Mouse (Mus musculus) CH12.LX (cell line): ENCODE results near the gene Rps26. TPM values are rescaled to one million over a fixed set of nuclear protein-coding genes. Genes with fewer than 3 reads are reported as not detected.
"Not testable (repeated sequence)": the region's sequence is repeated elsewhere in the genome, so short reads cannot be mapped to it uniquely, and the experiment has no call there.

ENCODE experiments used
- DNase-seq: peaks from one replicate; pipeline ENCODE4 v3.0.0-alpha.2; 2013; ENCODE audit errors: extremely low read depth
- H3K27ac ChIP-seq: 2 replicates; pipeline ENCODE4 v1.5.1; 2012; ENCODE audit warnings: low read depth, mild to moderate bottlenecking, control low read depth, moderate library complexity; ENCODE audit not compliant: insufficient read depth
- H3K27me3 ChIP-seq: replicated peaks from 2 replicates; pipeline ENCODE3; 2012; ENCODE audit warnings: inconsistent platforms
- H3K36me3 ChIP-seq, 2 experiments: replicated peaks in 1 of 2; 2 replicates each; pipeline versions ENCODE3 to v1.6.1; 2012; ENCODE audit warnings: inconsistent platforms in 1 of 2, low read length in 1 of 2, mild to moderate bottlenecking in 1 of 2, mixed read lengths in 1 of 2, moderate library complexity in 1 of 2; ENCODE audit not compliant: control insufficient read depth in 1 of 2, insufficient read depth in 1 of 2
- H3K4me1 ChIP-seq, 2 experiments: 2 replicates each; pipeline ENCODE4 v1.6.1; 2012; ENCODE audit warnings: inconsistent platforms in 1 of 2, moderate library complexity in 1 of 2; ENCODE audit not compliant: insufficient read depth in 2 of 2, control insufficient read depth in 1 of 2
- H3K4me2 ChIP-seq: 2 replicates; pipeline ENCODE4 v1.6.1; 2012; ENCODE audit warnings: low read depth, mild to moderate bottlenecking, control low read depth; ENCODE audit not compliant: poor library complexity, insufficient read depth, severe bottlenecking
- H3K4me3 ChIP-seq, 3 experiments: fragments of 150-350 bp in 1 of 3; sonication (generic) in 1 of 3; replicated peaks in 1 of 3; 2 replicates each; pipeline versions ENCODE3 to v1.5.1; 2011 to 2012; ENCODE audit warnings: low read depth in 2 of 3, low read length in 2 of 3, mild to moderate bottlenecking in 2 of 3, moderate library complexity in 2 of 3, control low read depth in 1 of 3, improper control_type of control experiment in 1 of 3, inconsistent platforms in 1 of 3, mixed read lengths in 1 of 3; ENCODE audit not compliant: poor library complexity in 1 of 3
- H3K79me2 ChIP-seq: replicated peaks from 2 replicates; pipeline ENCODE4 v1.6.1; 2012; ENCODE audit warnings: mild to moderate bottlenecking, moderate library complexity; ENCODE audit not compliant: control insufficient read depth, poor library complexity, insufficient read depth, severe bottlenecking; ENCODE audit errors: extremely low read depth
- H3K9ac ChIP-seq: 2 replicates; pipeline ENCODE4 v1.6.1; 2012; ENCODE audit warnings: low read depth, mild to moderate bottlenecking, control low read depth, moderate library complexity; ENCODE audit not compliant: insufficient read depth
- H3K9me3 ChIP-seq: replicated peaks from 2 replicates; pipeline ENCODE3; 2012; ENCODE audit warnings: low read length, inconsistent platforms, mixed read lengths
- CHD1 ChIP-seq: IDR thresholded peaks from 2 replicates; pipeline ENCODE4 v1.6.1; 2012; ENCODE audit warnings: low read depth, low read length, improper control_type of control experiment, inconsistent platforms
- CTCF ChIP-seq, 2 experiments: IDR thresholded peaks in 1 of 2; conservative IDR thresholded peaks in 1 of 2; 2 replicates each; pipeline ENCODE4 v1.5.1; 2011 to 2012; ENCODE audit warnings: low read depth in 2 of 2, low read length in 2 of 2, improper control_type of control experiment in 1 of 2, inconsistent platforms in 1 of 2, mild to moderate bottlenecking in 1 of 2, moderate library complexity in 1 of 2
- EP300 ChIP-seq: IDR thresholded peaks from 2 replicates; pipeline ENCODE4 v1.6.1; 2011; ENCODE audit warnings: low read length, improper control_type of control experiment
- HCFC1 ChIP-seq: IDR thresholded peaks from 2 replicates; pipeline ENCODE4 v1.6.1; 2012; ENCODE audit warnings: low read depth, mild to moderate bottlenecking, inconsistent platforms, low read length, improper control_type of control experiment
- JUN ChIP-seq: IDR thresholded peaks from 2 replicates; pipeline ENCODE4 v1.6.1; 2011; ENCODE audit warnings: low read depth, mild to moderate bottlenecking, low read length, improper control_type of control experiment, moderate library complexity; ENCODE audit not compliant: insufficient read depth
- MXI1 ChIP-seq: IDR thresholded peaks from 2 replicates; pipeline ENCODE4 v1.6.1; 2011; ENCODE audit warnings: mild to moderate bottlenecking, low read depth, low read length, improper control_type of control experiment
- MYC ChIP-seq: IDR thresholded peaks from 2 replicates; pipeline ENCODE4 v1.6.1; 2011; ENCODE audit warnings: low read depth, mild to moderate bottlenecking, improper control_type of control experiment, low read length
- NELFE ChIP-seq: IDR thresholded peaks from 2 replicates; pipeline ENCODE4 v1.6.1; 2011; ENCODE audit warnings: low read depth, low read length, improper control_type of control experiment
- TCF12 ChIP-seq: IDR thresholded peaks from 2 replicates; pipeline ENCODE4 v1.6.1; 2014; ENCODE audit warnings: low read depth, mild to moderate bottlenecking, inconsistent platforms, low read length, improper control_type of control experiment
- UBTF ChIP-seq: IDR thresholded peaks from 2 replicates; pipeline ENCODE4 v1.6.1; 2012; ENCODE audit warnings: low read depth, mild to moderate bottlenecking, inconsistent platforms, low read length, improper control_type of control experiment, moderate library complexity
- USF2 ChIP-seq: conservative IDR thresholded peaks from 2 replicates; pipeline ENCODE4 v1.6.1; 2011; ENCODE audit warnings: low read depth, low read length, improper control_type of control experiment
- ZC3H11A ChIP-seq: IDR thresholded peaks from 2 replicates; pipeline ENCODE4 v1.6.1; 2012; ENCODE audit warnings: low read depth, mild to moderate bottlenecking, inconsistent platforms, low read length, improper control_type of control experiment
- dilution Hi-C: fragments of 300-500 bp; cut with MboI; formaldehyde crosslinking; loops from 2 replicates; pipeline ENCODE4 v1.14.3; 2020; ENCODE audit warnings: low sequenced_read_pairs; ENCODE audit not compliant: extremely low pct_unique_long_range_greater_than_20kb, extremely low pct_ligation_motif_present
- in situ Hi-C: fragments of 300-500 bp; cut with MboI; formaldehyde crosslinking; loops from 3 replicates; pipeline ENCODE4 v1.14.3; 2019; ENCODE audit warnings: low sequenced_read_pairs, low pct_ligation_motif_present, low pct_unique_long_range_greater_than_20kb, mixed read lengths
- polyA plus RNA-seq: library from polyadenylated mRNA; unstranded; fragments of >175 nt; gene quantifications from 2 replicates; pipeline ENCODE4 v1.2.1, GENCODE M21; 2012; ENCODE audit warnings: low read depth; ENCODE audit not compliant: insufficient read length
- total RNA-seq, 2 experiments: library from RNA; depleted of rRNA; stranded (reverse); fragments of 300-350 nt in 1 of 2; fragments of >200 nt in 1 of 2; gene quantifications; 2 replicates each; pipeline ENCODE4 v1.2.3; 2012 to 2014

Gene Rps26
- total and polyA plus RNA-seq, 3 experiments, result 1,906 to 2,987 (median 2,220) TPM

DNA sequence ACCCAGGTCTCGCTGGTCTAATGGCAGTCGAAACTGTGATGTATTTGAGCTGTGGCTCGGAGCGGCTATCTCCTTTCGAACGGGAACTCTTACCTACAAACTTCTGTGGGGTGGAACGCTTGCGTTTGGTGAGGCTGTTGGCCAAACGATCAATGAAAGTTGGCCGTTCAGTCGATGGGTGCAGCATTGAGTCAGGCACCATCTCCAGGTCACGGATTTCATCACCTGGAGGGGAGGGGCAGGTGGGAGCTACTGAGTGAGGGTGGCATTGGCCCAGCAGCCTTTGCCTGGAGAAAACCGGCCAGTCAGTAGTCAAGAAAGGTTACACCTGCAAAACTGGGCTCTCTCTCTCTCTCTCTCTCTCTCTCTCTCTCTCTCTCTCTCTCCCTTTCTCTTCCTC lies 9.2 kb upstream of the Rps26 start:
- H3K4me1 ChIP-seq, result peaks cover 6 to 9% of the 10 kb centered on the region in 2 experiments
- no peak for TF ChIP-seq CTCF (conservative IDR thresholded peaks at IDR 0.05 in 1 of 2, IDR thresholded peaks at IDR 0.05 in 1 of 2; ENCODE audit: low read depth in 2 of 2, low read length in 2 of 2)
- TF ChIP-seq JUN, result no peak
- no peak for TF ChIP-seq TCF12
- TF ChIP-seq ZC3H11A, result no peak
- DNase-seq, result no peak
- H3K4me2 ChIP-seq, result no peak overlapping the region
- peaks cover 0 to 4% of the 10 kb centered on the region in 2 experiments for H3K36me3 ChIP-seq
- no peaks in the 10 kb centered on the region for H3K79me2 ChIP-seq
- no peaks in the 10 kb centered on the region for H3K27me3 ChIP-seq
- dilution Hi-C loops (no loop called here), in situ Hi-C loops (no loop called here)
- H3K27ac ChIP-seq, result no peak overlapping the region
- no peaks in the 10 kb centered on the region for H3K9me3 ChIP-seq
- no peak overlapping the region for H3K9ac ChIP-seq
- H3K4me3 ChIP-seq, result no peak overlapping the region

DNA sequence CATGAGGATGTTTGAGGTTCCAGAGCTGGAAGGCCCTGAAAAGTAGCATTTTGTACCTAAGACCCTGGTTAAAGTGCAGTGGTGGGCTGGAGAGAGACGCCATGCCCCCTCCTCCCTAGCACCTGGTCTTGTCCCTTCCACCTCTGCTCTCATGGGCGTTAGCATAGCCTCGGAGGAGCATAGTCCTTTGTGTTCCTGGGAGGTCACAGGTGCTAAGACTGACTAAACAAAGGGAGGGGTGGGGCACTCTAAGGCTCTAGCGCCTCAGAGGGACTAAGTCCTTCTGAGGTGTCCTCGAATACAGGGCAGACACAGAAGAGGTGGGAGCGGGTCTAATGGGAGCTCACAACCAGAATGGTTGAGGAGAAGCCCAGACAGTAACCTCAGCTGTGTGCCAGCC lies 5.0 kb upstream of the Rps26 start:
- peaks cover 5 to 6% of the 10 kb centered on the region in 2 experiments for H3K4me1 ChIP-seq
- dilution Hi-C loops (no loop called here), in situ Hi-C loops (no loop called here)
- H3K79me2 ChIP-seq, result no peaks in the 10 kb centered on the region
- H3K4me2 ChIP-seq, result no peak overlapping the region
- H3K27ac ChIP-seq, result no peak overlapping the region
- no peaks in the 10 kb centered on the region for H3K9me3 ChIP-seq
- H3K27me3 ChIP-seq, result no peaks in the 10 kb centered on the region
- no peak overlapping the region for H3K4me3 ChIP-seq
- H3K9ac ChIP-seq, result no peak overlapping the region
- no peak for TF ChIP-seq JUN
- no peak for TF ChIP-seq HCFC1
- no peak for TF ChIP-seq CHD1
- TF ChIP-seq ZC3H11A, result no peak
- no peak for TF ChIP-seq UBTF
- no peak for TF ChIP-seq EP300
- TF ChIP-seq NELFE, result no peak
- TF ChIP-seq USF2, result no peak
- no peak for TF ChIP-seq MYC
- TF ChIP-seq MXI1, result no peak
- TF ChIP-seq TCF12, result no peak
- TF ChIP-seq, all 38 proteins: peak for 0
- H3K36me3 ChIP-seq, result peaks cover 0 to 2% of the 10 kb centered on the region in 2 experiments
- no peak for DNase-seq

DNA sequence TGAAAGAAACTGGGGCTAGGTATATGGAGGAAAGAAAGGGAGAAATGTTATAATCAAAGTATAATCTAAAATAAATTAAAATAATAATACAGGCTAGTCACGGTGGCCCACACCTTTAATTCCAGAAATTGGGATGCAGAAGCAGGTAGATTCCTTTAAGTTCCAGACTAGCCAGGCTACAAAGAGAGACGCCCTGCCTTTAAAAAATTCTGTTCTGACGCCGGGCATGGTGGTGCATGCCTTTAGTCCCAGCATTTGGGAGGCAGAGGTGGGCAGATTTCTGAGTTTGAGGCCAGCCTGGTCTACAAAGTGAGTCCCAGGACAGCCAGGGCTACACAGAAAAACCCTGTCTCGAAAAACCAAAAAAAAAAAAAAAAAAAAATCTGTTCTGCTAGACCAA lies 3.8 kb upstream of the Rps26 start:
- H3K27ac ChIP-seq, H3K79me2 ChIP-seq, H3K4me2 ChIP-seq, H3K27me3 ChIP-seq, DNase-seq, dilution Hi-C loops, H3K4me3 ChIP-seq, H3K9me3 ChIP-seq, H3K36me3 ChIP-seq, H3K9ac ChIP-seq, in situ Hi-C loops, H3K4me1 ChIP-seq: not testable (repeated sequence)
